Mouse (Mus musculus): ENCODE measurements around the gene Fate1.

- TF ChIP-seq CTCF (IDR thresholded peaks at IDR 0.05; ENCODE audit: insufficient read depth, low read depth, low read length) (no peak), POLR2A (IDR thresholded peaks at IDR 0.05; ENCODE audit: insufficient read depth, low read depth, low read length) (no peak)
Measured at GRCm38 (mm10) chrX:71991549-71991948, 18.8 kb downstream of the Fate1 start, which contains the start of gene Cnga2.

Measured in olfactory bulb, adult 2 months (tissue).